Mouse (Mus musculus): ENCODE results near the gene Vgll4. TPM values are rescaled to one million over a fixed set of nuclear protein-coding genes. Genes with fewer than 3 reads are reported as not detected.

The Vgll4 gene
- polyA plus RNA-seq, 1 experiment: 0.35 TPM

DNA sequence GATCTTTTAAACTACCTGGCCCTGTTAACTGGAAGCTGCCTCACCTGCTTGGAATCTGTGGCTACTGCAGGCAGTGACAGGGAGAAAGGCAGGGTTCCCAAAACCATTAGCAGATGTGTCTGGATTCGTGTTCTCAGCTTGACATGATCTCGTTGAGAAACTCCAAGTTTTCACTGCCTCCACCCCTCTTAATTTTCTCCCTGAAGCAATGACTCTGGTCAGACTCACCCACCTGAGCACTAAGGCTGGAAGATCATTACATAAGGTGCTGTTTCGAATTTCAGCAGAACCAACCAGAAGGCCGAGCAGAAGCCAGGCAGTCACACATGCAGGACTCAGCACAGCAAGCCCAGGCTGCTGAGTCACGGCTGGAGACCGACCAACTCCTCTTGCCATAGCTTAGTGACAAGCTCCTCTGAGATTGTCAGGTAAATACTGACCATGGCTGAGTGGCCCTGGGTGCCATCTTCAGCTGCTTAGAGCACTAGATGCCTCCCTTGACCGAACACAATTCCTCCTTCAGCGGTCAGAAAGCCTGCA is 35.6 kb upstream of the Vgll4 start:
- Histone ChIP-seq H3K9me3 (ENCODE audit: control insufficient read depth, low read length) (no peaks in the 10 kb centered on the region), H3K27me3 (ENCODE audit: control insufficient read depth) (no peaks in the 10 kb centered on the region), H3K4me1 (ENCODE audit: control insufficient read depth) (no peaks in the 10 kb centered on the region), H3K36me3 (ENCODE audit: control insufficient read depth) (peaks cover 34% of the 10 kb centered on the region), H3K4me3 (replicated peaks) (no peak overlapping the region)
- TF ChIP-seq TAL1 (IDR thresholded peaks at IDR 0.05; ENCODE audit: low read length): no peak
- TF ChIP-seq GATA1 (IDR thresholded peaks at IDR 0.05; ENCODE audit: low read length): no peak

DNA sequence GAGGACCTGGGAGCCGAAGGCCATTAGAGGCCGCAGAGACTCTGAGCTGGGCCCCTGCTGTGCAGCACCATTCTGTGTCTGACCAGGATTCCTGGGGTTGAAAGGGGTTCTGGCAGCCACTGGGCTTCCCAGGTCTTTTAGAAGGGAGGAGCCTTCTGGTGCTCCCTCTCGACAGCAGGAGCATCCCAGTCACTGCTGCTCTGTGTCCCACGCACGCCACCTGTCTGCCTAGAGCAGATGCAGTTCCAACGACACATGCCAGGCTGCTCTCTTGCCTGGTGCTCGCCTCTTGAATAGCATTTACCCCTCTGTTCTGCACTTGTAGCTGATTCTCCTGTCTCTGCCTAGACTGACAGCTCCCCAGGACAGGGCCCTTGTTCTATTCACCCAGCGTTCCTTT is 34.8 kb upstream of the Vgll4 start:
- no peaks in the 10 kb centered on the region for H3K27me3 ChIP-seq (ENCODE audit: control insufficient read depth)
- no peak overlapping the region for H3K4me3 ChIP-seq (replicated peaks)
- H3K36me3 ChIP-seq (ENCODE audit: control insufficient read depth): peaks cover 32% of the 10 kb centered on the region
- H3K9me3 ChIP-seq (ENCODE audit: control insufficient read depth, low read length): no peaks in the 10 kb centered on the region
- H3K4me1 ChIP-seq (ENCODE audit: control insufficient read depth): no peaks in the 10 kb centered on the region
- TF ChIP-seq TAL1 (IDR thresholded peaks at IDR 0.05; ENCODE audit: low read length): no peak

DNA sequence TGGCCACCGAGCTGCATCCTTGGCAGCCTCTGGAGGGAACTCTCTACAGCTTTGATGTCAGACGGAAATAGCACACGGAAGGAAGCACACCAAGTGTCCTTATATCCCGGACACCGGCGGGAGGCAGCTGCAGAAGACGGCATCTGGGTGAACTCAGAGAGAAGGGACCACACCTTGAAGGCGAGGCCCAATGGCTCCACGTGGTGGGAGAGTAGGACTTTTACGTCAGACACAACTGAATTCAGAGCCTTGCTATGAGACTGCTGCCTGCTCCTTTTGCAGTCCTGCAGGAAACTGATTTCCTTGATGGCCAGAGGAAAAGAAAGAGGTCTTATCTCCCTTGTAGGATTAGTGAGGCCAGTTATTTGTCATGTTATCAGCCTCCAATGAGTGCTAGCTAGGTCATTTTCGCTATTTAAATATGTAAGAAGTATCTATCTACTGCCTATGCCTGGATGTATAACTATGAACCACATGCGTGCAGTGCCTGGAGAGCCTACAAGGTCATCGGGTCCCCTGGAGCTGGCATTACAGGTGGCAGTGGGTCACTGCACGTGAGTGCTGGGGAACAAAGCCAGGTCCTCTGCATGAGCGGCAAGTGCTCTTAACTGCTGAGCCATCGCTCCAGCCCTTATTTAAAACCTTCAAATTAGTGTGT is 28.7 kb upstream of the Vgll4 start:
- Histone ChIP-seq H3K36me3 (ENCODE audit: control insufficient read depth) (peaks cover 13% of the 10 kb centered on the region), H3K9me3 (ENCODE audit: control insufficient read depth, low read length) (no peaks in the 10 kb centered on the region), H3K27me3 (ENCODE audit: control insufficient read depth) (no peaks in the 10 kb centered on the region), H3K4me1 (ENCODE audit: control insufficient read depth) (no peaks in the 10 kb centered on the region), H3K4me3 (replicated peaks) (no peak overlapping the region)
- TF ChIP-seq GATA1 (IDR thresholded peaks at IDR 0.05; ENCODE audit: low read length) (no peak), TAL1 (IDR thresholded peaks at IDR 0.05; ENCODE audit: low read length) (no peak)

DNA sequence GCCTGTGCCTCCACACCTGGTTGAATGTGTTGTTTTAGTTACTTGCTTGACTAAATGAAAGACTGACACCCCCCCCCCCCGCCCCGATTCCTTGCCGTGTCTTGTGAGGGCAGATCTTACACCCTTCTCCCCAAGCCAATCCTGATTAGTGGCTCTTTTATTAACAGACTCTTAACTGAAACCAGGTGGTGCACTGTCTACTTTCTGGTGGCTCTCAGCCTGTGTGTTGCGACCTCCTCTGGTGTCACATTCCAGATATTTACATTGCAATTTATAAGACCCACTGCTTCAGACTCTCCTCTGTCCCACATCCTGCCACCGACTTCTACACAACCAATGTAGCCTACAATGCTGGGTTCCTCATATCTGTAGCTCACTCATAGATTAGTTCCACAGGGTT is 27.7 kb upstream of the Vgll4 start:
- no peaks in the 10 kb centered on the region for H3K4me1 ChIP-seq (ENCODE audit: control insufficient read depth)
- no peaks in the 10 kb centered on the region for H3K9me3 ChIP-seq (ENCODE audit: control insufficient read depth, low read length)
- no peak overlapping the region for H3K4me3 ChIP-seq (replicated peaks)
- TF ChIP-seq GATA1 (IDR thresholded peaks at IDR 0.05; ENCODE audit: low read length): no peak
- peaks cover 9% of the 10 kb centered on the region for H3K36me3 ChIP-seq (ENCODE audit: control insufficient read depth)
- no peaks in the 10 kb centered on the region for H3K27me3 ChIP-seq (ENCODE audit: control insufficient read depth)

DNA sequence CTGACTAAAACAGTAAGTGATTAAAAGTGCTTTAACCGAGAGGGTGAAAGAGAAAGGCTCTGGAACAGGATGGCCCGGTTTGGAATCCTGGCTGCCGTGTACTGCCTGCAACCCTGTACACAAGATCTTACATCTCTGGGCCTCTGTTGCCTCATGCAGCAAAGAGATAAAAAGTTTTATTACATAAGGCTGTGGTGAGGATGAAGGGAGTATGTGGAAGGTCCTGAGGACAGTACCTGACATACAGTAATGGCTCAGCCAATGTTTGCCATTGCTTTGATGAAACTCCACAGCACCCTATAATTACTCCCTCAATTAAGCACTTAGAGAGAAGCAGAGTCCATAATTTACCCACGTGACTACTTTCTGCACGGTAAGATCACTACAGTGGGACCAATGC is 27.1 kb upstream of the Vgll4 start:
- TF ChIP-seq TAL1 (IDR thresholded peaks at IDR 0.05; ENCODE audit: low read length): no peak
- TF ChIP-seq GATA1 (IDR thresholded peaks at IDR 0.05; ENCODE audit: low read length): no peak
- H3K36me3 ChIP-seq (ENCODE audit: control insufficient read depth): peaks cover 9% of the 10 kb centered on the region
- no peaks in the 10 kb centered on the region for H3K27me3 ChIP-seq (ENCODE audit: control insufficient read depth)
- H3K4me3 ChIP-seq (replicated peaks): no peak overlapping the region
- H3K4me1 ChIP-seq (ENCODE audit: control insufficient read depth): no peaks in the 10 kb centered on the region
- no peaks in the 10 kb centered on the region for H3K9me3 ChIP-seq (ENCODE audit: control insufficient read depth, low read length)

DNA sequence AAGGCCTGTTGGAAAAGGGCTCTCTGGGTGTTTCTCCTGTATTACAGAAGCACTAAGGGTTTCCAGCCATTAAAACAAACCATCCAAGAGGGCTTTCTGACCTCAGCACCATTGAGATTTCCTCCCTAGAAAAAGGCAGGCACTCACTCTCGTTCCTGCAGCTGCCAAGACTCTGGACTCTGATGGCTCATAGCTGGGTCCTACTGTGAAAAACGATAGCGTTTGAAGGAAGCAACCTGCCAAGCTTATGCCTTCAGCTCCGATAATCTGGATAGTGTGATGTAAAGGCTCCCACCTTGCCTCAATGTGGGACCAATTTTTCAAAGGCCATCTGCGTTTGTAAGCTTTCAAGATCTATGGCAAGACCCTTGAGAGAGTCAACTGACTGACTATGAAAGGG is 24.3 kb upstream of the Vgll4 start:
- TF ChIP-seq TAL1 (IDR thresholded peaks at IDR 0.05; ENCODE audit: low read length): no peak
- no peak for TF ChIP-seq GATA1 (IDR thresholded peaks at IDR 0.05; ENCODE audit: low read length)
- Histone ChIP-seq H3K36me3 (ENCODE audit: control insufficient read depth) (no peaks in the 10 kb centered on the region), H3K4me3 (replicated peaks) (no peak overlapping the region), H3K27me3 (ENCODE audit: control insufficient read depth) (no peaks in the 10 kb centered on the region), H3K4me1 (ENCODE audit: control insufficient read depth) (no peaks in the 10 kb centered on the region), H3K9me3 (ENCODE audit: control insufficient read depth, low read length) (no peaks in the 10 kb centered on the region)

DNA sequence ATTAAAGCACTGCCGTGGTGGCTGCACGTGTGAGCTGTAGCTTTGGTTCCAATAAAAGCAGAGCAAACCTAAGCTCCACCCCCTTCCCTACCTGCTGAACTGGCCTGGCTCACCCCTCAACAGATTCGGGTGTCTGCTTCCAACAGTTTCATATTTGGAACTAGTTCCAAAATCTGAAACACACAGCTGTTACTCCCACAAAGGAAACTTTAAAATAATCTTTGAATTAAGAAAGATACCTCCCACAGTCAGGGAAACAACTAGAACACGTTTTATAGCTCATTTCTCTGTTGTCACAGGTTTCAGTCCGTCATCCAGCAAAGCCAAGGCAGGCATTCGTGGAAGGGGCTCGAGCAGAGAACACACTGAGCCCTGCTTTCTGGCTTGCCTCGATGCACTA is 23.9 kb upstream of the Vgll4 start:
- TF ChIP-seq TAL1 (IDR thresholded peaks at IDR 0.05; ENCODE audit: low read length) (no peak), GATA1 (IDR thresholded peaks at IDR 0.05; ENCODE audit: low read length) (no peak)
- Histone ChIP-seq H3K36me3 (ENCODE audit: control insufficient read depth) (no peaks in the 10 kb centered on the region), H3K27me3 (ENCODE audit: control insufficient read depth) (no peaks in the 10 kb centered on the region), H3K9me3 (ENCODE audit: control insufficient read depth, low read length) (no peaks in the 10 kb centered on the region), H3K4me3 (replicated peaks) (no peak overlapping the region), H3K4me1 (ENCODE audit: control insufficient read depth) (no peaks in the 10 kb centered on the region)

DNA sequence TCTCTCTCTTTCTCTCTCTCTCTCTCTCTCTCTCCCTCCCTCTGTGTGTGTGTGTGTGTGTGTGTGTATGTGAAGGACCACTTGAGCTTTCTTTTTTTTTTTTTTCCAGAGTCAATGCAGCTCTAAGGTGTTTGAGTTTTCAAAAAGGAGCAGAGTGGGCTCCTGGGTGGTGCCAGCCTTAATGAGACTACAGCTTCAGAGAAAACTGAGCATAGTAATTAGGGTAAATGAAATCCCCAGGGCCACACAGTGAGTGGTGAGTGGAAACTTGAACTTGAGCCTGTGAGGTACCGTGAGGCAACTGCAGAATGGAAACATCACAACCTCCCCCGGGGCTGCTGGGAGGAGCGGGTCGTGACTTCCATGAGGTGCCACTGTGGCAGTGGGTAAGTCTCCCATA is 22.1 kb upstream of the Vgll4 start:
- H3K27me3 ChIP-seq (ENCODE audit: control insufficient read depth): no peaks in the 10 kb centered on the region
- no peaks in the 10 kb centered on the region for H3K4me1 ChIP-seq (ENCODE audit: control insufficient read depth)
- no peak for TF ChIP-seq GATA1 (IDR thresholded peaks at IDR 0.05; ENCODE audit: low read length)
- TF ChIP-seq TAL1 (IDR thresholded peaks at IDR 0.05; ENCODE audit: low read length): no peak
- no peak overlapping the region for H3K4me3 ChIP-seq (replicated peaks)
- H3K9me3 ChIP-seq (ENCODE audit: control insufficient read depth, low read length): no peaks in the 10 kb centered on the region
- no peaks in the 10 kb centered on the region for H3K36me3 ChIP-seq (ENCODE audit: control insufficient read depth)

DNA sequence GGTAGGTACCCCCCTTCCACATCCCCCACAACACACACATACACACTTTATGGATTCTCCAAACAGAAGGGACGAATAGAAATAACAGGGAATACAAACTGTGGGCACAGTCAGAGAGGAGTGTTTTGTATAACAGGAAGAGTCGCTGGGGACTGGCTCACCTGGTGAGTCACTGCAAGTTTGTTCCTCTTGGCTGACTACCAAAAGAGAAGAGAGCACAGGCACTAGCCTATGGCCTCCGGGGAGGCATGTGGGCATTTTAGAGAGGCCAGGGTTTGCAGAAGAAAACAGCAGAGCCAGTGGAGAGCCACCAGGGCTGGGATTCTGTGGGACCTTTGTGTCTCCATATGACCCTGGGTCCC is 18.8 kb upstream of the Vgll4 start:
- Histone ChIP-seq H3K27me3 (ENCODE audit: control insufficient read depth) (no peaks in the 10 kb centered on the region), H3K36me3 (ENCODE audit: control insufficient read depth) (no peaks in the 10 kb centered on the region)

More for the DNA sequence above, 18.8 kb upstream of the Vgll4 start:
- TF ChIP-seq GATA1 (IDR thresholded peaks at IDR 0.05; ENCODE audit: low read length): no peak
- no peak for TF ChIP-seq TAL1 (IDR thresholded peaks at IDR 0.05; ENCODE audit: low read length)
- Histone ChIP-seq H3K9me3 (ENCODE audit: control insufficient read depth, low read length) (no peaks in the 10 kb centered on the region), H3K4me3 (replicated peaks) (no peak overlapping the region), H3K4me1 (ENCODE audit: control insufficient read depth) (no peaks in the 10 kb centered on the region)

Measured in erythroblast, embryonic 14.5 days (primary cell).